Mouse (Mus musculus) limb, embryonic 15.5 days (tissue): ENCODE results near the gene Klf3. TPM values are rescaled to one million over a fixed set of nuclear protein-coding genes. Genes with fewer than 3 reads are reported as not detected.

Experiments
- ATAC-seq: fragments of 200-750 bp; cut with Nextera tagmentation; 2 replicates; pipeline ENCODE4 v1.8.0; 2017; ENCODE audit warnings: low read depth, moderate TSS enrichment; ENCODE audit not compliant: insufficient number of reproducible peaks, low FRiP score, low TSS enrichment
- H3K27ac ChIP-seq: fragments of 300-500 bp; sonication (generic); 2 replicates; pipeline ENCODE4 v1.5.1; 2015; ENCODE audit warnings: moderate library complexity, mild to moderate bottlenecking, inconsistent platforms
- H3K27me3 ChIP-seq: fragments of 300-500 bp; sonication (generic); 2 replicates; pipeline ENCODE4 v1.6.1; 2015; ENCODE audit warnings: inconsistent platforms
- H3K36me3 ChIP-seq: fragments of 300-500 bp; sonication (generic); 2 replicates; pipeline ENCODE4 v1.6.1; 2015; ENCODE audit warnings: inconsistent platforms
- H3K4me1 ChIP-seq: fragments of 300-500 bp; sonication (generic); 2 replicates; pipeline ENCODE4 v1.6.1; 2015; ENCODE audit warnings: inconsistent platforms
- H3K4me2 ChIP-seq: fragments of 300-500 bp; sonication (generic); 2 replicates; pipeline ENCODE4 v1.6.1; 2015; ENCODE audit warnings: mild to moderate bottlenecking, inconsistent platforms
- H3K4me3 ChIP-seq: fragments of 300-500 bp; sonication (generic); 2 replicates; pipeline ENCODE4 v1.5.1; 2015; ENCODE audit warnings: mild to moderate bottlenecking, inconsistent platforms
- H3K9ac ChIP-seq: fragments of 300-500 bp; sonication (generic); 2 replicates; pipeline ENCODE4 v1.6.1; 2015; ENCODE audit warnings: inconsistent platforms
- H3K9me3 ChIP-seq: fragments of 300-500 bp; sonication (generic); 2 replicates; pipeline ENCODE4 v1.6.1; 2016; ENCODE audit warnings: inconsistent platforms
- WGBS: fragments of 180-500 bp; shearing (Covaris S2); methylation state at CpG from one replicate; pipeline ENCODE4 v1.1.7; 2015; 5-methylcytosine and 5-hydroxymethylcytosine counted together
- polyA plus RNA-seq: library from polyadenylated mRNA; unstranded; fragments of >200 nt; fragmentation: Nextera tagmentation; extraction: Ambion mirVana; gene quantifications from 2 replicates; pipeline ENCODE4 v1.2.1, GENCODE M21; 2015

Klf3 gene
- polyA plus RNA-seq, 1 experiment from 2014 or later = 86.7 TPM

DNA sequence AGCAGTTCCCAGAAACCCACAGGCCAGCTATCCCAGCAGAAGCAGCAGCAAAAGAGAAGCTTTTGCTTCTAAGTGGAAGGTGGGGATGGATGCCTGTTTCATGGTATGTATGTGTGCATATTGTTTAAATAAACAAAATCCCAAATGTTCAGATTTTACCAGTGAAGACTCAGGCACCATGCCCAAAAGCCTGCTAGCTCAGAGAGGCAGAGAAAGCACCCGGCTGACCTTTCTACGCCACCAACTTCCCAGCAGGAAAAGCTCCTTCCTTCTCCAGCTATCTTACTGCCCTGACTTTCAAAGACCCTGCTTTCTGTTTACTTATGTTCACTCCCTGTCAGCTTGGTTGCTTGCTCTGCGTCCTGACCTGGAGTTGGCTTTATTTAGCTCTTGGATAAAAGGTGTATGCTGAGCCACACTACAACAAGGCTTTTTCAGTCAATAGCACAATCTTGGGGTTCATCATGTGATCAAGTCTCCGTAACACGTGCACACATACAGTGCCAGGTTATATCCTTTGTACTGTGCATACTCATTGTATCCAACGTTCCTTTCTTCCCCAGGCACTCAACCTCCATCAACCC lies 35.9 kb downstream of the Klf3 start:
- 70% methylated on average over 6 of the region's 6 CpGs for WGBS
- no peak for ATAC-seq
- no peak overlapping the region for H3K9ac ChIP-seq
- no peak overlapping the region for H3K4me3 ChIP-seq
- 0 out of 2 replicates have a peak, but pooled peaks cover 3% of the 10 kb centered on the region for H3K9me3 ChIP-seq
- no peaks in the 10 kb centered on the region for H3K27me3 ChIP-seq
- H3K36me3 ChIP-seq = no peaks in the 10 kb centered on the region
- H3K4me2 ChIP-seq = no peak overlapping the region
- no peak overlapping the region for H3K27ac ChIP-seq
- H3K4me1 ChIP-seq = peaks cover 7% of the 10 kb centered on the region; the same call in 1 of the 2 replicates

DNA sequence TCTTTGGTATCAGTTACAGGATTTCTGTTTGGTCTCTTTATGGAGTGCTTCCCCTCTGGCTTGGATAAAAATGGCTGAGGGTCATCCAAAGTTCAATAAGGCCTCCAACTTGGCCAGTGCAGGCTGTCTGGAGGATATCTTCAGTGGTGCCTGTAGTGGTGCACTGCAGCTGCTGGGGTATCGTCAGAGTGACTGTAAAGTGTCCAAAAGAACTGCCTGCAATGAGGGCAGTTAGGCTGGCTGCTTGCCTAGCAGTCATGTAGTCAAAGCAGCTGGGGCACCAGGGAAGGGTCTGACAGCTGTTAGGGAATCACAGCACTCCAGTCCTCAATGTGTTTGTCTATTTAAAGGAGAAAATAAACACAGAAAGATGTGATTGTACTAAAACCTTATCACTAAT lies 36.9 kb downstream of the Klf3 start:
- ATAC-seq = no peak
- H3K27ac ChIP-seq = no peak overlapping the region
- H3K9ac ChIP-seq = no peak overlapping the region
- no peaks in the 10 kb centered on the region for H3K27me3 ChIP-seq
- no peaks in the 10 kb centered on the region for H3K36me3 ChIP-seq
- peaks cover 7% of the 10 kb centered on the region; the same call in 1 of the 2 replicates for H3K4me1 ChIP-seq
- 0 out of 2 replicates have a peak, but pooled peaks cover 3% of the 10 kb centered on the region for H3K9me3 ChIP-seq
- WGBS = 25% methylated on average over 1 of the region's 1 CpGs
- H3K4me2 ChIP-seq = no peak overlapping the region
- H3K4me3 ChIP-seq = no peak overlapping the region

GRCm38 (mm10) chr5:64844622-64845021 lies 41.4 kb downstream of the Klf3 start:
- Histone ChIP-seq H3K4me3 (no peak overlapping the region), H3K4me2 (no peak overlapping the region), H3K9ac (no peak overlapping the region), H3K4me1 (peaks cover 7% of the 10 kb centered on the region; the same call in 1 of the 2 replicates), H3K27ac (no peak overlapping the region), H3K36me3 (no peaks in the 10 kb centered on the region), H3K9me3 (0 out of 2 replicates have a peak, but pooled peaks cover 3% of the 10 kb centered on the region), H3K27me3 (no peaks in the 10 kb centered on the region)
- WGBS = 90% methylated on average over 3 of the region's 3 CpGs
- no peak for ATAC-seq

GRCm38 (mm10) chr5:64847305-64847704 lies 44.1 kb downstream of the Klf3 start:
- no peak overlapping the region for H3K9ac ChIP-seq
- no peak overlapping the region for H3K4me3 ChIP-seq
- no peak overlapping the region for H3K4me2 ChIP-seq
- no peaks in the 10 kb centered on the region for H3K36me3 ChIP-seq
- H3K27me3 ChIP-seq = no peaks in the 10 kb centered on the region
- 0 out of 2 replicates have a peak, but pooled peaks cover 3% of the 10 kb centered on the region for H3K9me3 ChIP-seq
- WGBS = 82% methylated on average over 2 of the region's 2 CpGs
- ATAC-seq = no peak
- no peak overlapping the region for H3K27ac ChIP-seq
- no peaks in the 10 kb centered on the region for H3K4me1 ChIP-seq

- no peak for ATAC-seq
- no peak overlapping the region for H3K9ac ChIP-seq
- H3K27me3 ChIP-seq = no peaks in the 10 kb centered on the region
- H3K4me2 ChIP-seq = no peak overlapping the region
- H3K27ac ChIP-seq = no peak overlapping the region
- no peaks in the 10 kb centered on the region for H3K9me3 ChIP-seq
- no peak overlapping the region for H3K4me3 ChIP-seq
- H3K4me1 ChIP-seq = peaks cover 9% of the 10 kb centered on the region
- WGBS = 75% methylated on average over 7 of the region's 7 CpGs
- H3K36me3 ChIP-seq = no peaks in the 10 kb centered on the region
Observed at GRCm38 (mm10) chr5:64849892-64850291, 46.7 kb downstream of the Klf3 start.

- Histone ChIP-seq H3K4me2 (no peak overlapping the region), H3K9ac (no peak overlapping the region), H3K27ac (peak overlapping the region; percentile 55), H3K4me3 (no peak overlapping the region), H3K4me1 (peaks cover 9% of the 10 kb centered on the region), H3K27me3 (no peaks in the 10 kb centered on the region), H3K9me3 (no peaks in the 10 kb centered on the region), H3K36me3 (no peaks in the 10 kb centered on the region)
- WGBS = 23% methylated on average over 5 of the region's 5 CpGs
- ATAC-seq = no peak
Observed at GRCm38 (mm10) chr5:64852656-64853398, 49.6 kb downstream of the Klf3 start.

DNA sequence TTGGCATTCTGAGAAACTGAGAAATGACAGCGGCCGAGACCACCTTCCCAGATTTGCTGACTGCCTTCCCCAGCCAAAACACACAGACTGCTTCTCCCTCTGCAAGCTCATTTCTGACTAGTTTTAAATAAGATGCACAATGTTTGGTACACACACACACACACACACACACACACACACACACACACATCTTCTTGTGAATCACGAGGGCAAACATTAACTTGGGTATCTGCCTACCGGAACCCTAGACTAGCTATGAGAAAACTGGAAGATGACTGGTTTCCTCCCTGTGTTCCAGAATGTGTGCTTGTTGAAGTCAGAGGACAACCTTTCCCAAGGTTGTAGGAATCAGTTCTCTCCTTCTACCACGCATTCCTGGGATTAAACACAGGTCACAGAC lies 50.2 kb downstream of the Klf3 start:
- no peak overlapping the region for H3K9ac ChIP-seq
- no peak overlapping the region for H3K4me2 ChIP-seq
- 74% methylated on average over 5 of the region's 5 CpGs for WGBS
- H3K27me3 ChIP-seq = no peaks in the 10 kb centered on the region
- H3K27ac ChIP-seq = peak overlapping the region; percentile 55; the same call in 1 of the 2 replicates
- H3K4me3 ChIP-seq = no peak overlapping the region
- H3K36me3 ChIP-seq = no peaks in the 10 kb centered on the region
- H3K9me3 ChIP-seq = no peaks in the 10 kb centered on the region
- no peak for ATAC-seq
- H3K4me1 ChIP-seq = peaks cover 9% of the 10 kb centered on the region

DNA sequence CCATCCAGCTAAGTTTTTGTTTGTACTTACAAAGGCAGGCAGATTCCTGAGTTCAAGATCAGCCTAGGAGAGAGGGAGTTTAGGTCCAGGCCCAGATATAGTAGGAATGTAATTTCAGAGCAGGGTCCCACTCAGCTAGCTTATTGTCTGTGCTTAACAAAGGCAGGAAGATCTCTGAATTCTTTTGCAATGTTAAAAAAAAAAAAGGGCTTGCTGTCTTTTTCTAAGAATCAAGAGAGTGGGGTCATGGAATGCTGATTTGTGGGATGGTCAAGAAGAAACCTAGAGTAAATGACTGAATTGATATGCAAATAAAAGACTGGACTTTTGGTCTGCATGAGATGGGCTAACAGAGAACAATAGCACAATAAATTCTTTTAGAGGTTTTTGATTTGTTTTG lies 52.0 kb downstream of the Klf3 start:
- Histone ChIP-seq H3K27ac (no peak overlapping the region), H3K4me2 (no peak overlapping the region), H3K4me1 (peaks cover 9% of the 10 kb centered on the region), H3K4me3 (no peak overlapping the region), H3K9me3 (no peaks in the 10 kb centered on the region), H3K9ac (no peak overlapping the region), H3K27me3 (no peaks in the 10 kb centered on the region), H3K36me3 (no peaks in the 10 kb centered on the region)
- ATAC-seq = no peak

- H3K4me1 ChIP-seq = peaks cover 29% of the 10 kb centered on the region
- peak overlapping the region; percentile 4 for H3K4me2 ChIP-seq
- H3K27me3 ChIP-seq = no peaks in the 10 kb centered on the region
- 46% methylated on average over 5 of the region's 5 CpGs for WGBS
- no peak for ATAC-seq
- no peaks in the 10 kb centered on the region for H3K9me3 ChIP-seq
- peak overlapping the region; percentile 81 for H3K27ac ChIP-seq
- H3K4me3 ChIP-seq = no peak overlapping the region
- no peaks in the 10 kb centered on the region for H3K36me3 ChIP-seq
- no peak overlapping the region for H3K9ac ChIP-seq
Observed at GRCm38 (mm10) chr5:64860900-64861470, 57.8 kb downstream of the Klf3 start.

DNA sequence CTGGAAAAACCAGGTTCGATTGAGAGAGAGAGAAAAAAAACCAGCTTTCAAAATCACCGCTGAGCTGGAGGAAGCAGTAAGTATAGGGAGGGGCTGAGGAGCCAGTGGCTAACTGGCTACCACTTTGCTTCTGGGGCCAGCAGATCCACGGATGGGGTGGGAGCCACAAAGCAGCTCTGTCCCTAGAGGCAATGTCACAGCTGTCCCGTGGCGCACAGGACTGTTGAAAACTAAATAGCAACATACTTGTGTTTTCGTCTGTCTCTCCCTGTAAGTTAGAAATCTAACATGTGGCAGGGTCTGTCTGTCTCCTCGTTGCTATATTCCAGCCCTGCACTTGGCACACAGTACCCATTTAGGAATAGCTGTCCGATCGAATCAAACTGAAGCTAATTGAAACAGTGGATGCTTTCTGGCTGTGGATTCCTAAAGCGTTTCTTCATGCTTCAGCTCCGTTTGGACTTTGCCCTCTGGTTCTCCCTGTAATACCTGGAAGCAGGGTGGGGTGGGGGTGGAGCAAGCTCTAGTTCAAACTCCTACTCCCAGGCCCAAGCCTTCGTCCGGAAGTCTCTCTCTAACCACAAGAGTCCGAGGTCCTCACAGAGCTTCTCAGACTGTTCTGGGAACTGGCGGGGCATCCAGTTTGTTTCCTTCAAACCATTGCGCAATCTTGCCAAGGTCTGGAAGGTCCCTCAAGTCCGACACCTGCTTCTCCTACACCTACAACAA lies 58.4 kb downstream of the Klf3 start:
- peaks cover 34% of the 10 kb centered on the region for H3K4me1 ChIP-seq
- no peak overlapping the region for H3K9ac ChIP-seq
- no peaks in the 10 kb centered on the region for H3K27me3 ChIP-seq
- H3K4me2 ChIP-seq = peak overlapping the region; percentile 4
- 34% methylated on average over 17 of the region's 17 CpGs for WGBS
- no peaks in the 10 kb centered on the region for H3K36me3 ChIP-seq
- peak overlapping the region; percentile 81 for H3K27ac ChIP-seq
- H3K4me3 ChIP-seq = no peak overlapping the region
- no peaks in the 10 kb centered on the region for H3K9me3 ChIP-seq
- ATAC-seq = no peak

DNA sequence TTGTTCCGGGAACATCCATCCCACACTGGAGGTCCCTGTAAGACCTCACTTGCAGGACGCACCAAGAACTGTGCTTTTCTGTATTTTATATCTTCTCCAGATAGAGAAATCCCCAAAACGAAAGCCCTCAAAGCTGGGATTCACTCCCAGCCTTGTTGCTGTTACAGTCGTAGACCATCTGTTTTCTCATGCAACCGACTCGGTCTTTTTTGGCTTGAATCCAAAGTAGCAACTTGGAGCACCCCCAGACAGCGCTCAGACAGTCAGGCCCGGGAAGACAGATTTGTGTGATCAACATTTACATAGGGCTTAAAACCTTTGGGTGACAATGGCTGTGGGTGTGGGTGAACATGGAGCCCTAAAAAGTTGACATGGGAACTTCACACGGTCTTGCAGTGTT lies 59.1 kb downstream of the Klf3 start:
- no peak overlapping the region; the same call in 1 of the 2 replicates for H3K4me2 ChIP-seq
- 41% methylated on average over 9 of the region's 9 CpGs for WGBS

More for the DNA sequence above, 59.1 kb downstream of the Klf3 start:
- ATAC-seq = no peak
- Histone ChIP-seq H3K4me3 (no peak overlapping the region), H3K9me3 (no peaks in the 10 kb centered on the region), H3K27ac (peak overlapping the region; percentile 81), H3K4me1 (peaks cover 34% of the 10 kb centered on the region), H3K9ac (no peak overlapping the region), H3K36me3 (no peaks in the 10 kb centered on the region), H3K27me3 (no peaks in the 10 kb centered on the region)
